Mouse (Mus musculus): ENCODE measurements around the gene Cadm1. TPM values are rescaled to one million over a fixed set of nuclear protein-coding genes. Genes with fewer than 3 reads are reported as not detected.

Gene Cadm1
- polyA plus RNA-seq, 2 experiments = 3.4 to 6.4 TPM

DNA sequence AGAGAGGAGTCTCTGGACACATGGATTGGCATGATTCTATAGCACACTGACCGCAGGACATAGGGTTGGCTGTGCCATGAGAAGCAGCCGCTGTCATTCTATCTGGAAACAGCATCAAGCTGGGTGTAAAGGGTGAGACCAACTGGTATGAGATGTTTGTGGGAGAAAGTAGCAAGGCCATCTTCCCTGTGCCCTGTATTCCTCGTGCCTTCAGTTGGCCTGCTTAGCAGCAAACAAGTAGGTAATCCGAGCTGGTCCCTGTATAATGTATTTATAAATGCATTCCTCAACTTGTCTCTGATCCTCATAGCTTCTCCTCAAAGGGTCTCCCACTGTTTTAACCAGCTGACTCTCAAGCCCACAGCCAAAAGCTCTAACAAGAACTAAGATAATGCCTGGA, 301.4 kb downstream of the Cadm1 start:
- no peak overlapping the region for H3K4me2 ChIP-seq (ENCODE audit: low read depth)
- 70% methylated on average over 4 of the region's 4 CpGs for WGBS (ENCODE audit: insufficient replicate concordance)
- no peak for ATAC-seq (ENCODE audit: insufficient read depth)
- DNase-seq (ENCODE audit: low read depth in 3 of 3, low spot score in 3 of 3) = no peak
- H3K4me1 ChIP-seq (replicated peaks; ENCODE audit: control insufficient read depth in 2 of 2, insufficient read depth in 2 of 2, low read length in 1 of 2) = no peaks in the 10 kb centered on the region
- H3K9ac ChIP-seq (replicated peaks) = no peak overlapping the region
- no peak overlapping the region for H3K27ac ChIP-seq
- no peaks in the 10 kb centered on the region for H3K9me3 ChIP-seq (ENCODE audit: control insufficient read depth, low read length)
- H3K27me3 ChIP-seq (ENCODE audit: control insufficient read depth, insufficient read depth, low read length) = no peaks in the 10 kb centered on the region
- no peaks in the 10 kb centered on the region for H3K36me3 ChIP-seq (replicated peaks; ENCODE audit: control insufficient read depth, insufficient read depth, low read depth)
- H3K4me3 ChIP-seq (ENCODE audit: insufficient read depth in 1 of 2, low read depth in 2 of 2, low read length in 2 of 2) = no peak overlapping the region
- TF ChIP-seq CTCF (IDR thresholded peaks at IDR 0.05; ENCODE audit: low read depth) (no peak), EP300 (IDR thresholded peaks at IDR 0.05; ENCODE audit: low read depth) (no peak)

DNA sequence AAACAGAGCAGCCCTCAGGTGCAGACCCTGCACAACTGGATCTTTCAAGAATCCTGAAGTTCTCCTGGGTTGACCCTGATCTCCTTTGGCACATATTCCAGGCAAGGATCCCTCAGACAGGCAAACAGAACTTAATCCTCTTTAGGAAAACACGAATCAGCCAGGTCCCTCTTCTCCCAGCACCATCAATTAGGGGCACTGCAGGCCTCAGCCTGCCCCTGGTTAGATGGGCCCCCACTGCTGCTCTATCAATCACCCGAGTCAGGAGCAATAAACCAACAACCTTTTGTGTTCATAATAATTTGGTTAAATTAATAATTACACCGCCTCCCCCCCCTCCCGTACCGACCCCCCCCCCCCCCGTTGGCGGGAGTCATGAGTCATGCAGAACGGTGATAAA, 308.2 kb downstream of the Cadm1 start:
- WGBS (ENCODE audit: insufficient replicate concordance) = 14% methylated on average over 8 of the region's 8 CpGs
- Histone ChIP-seq H3K27ac (no peak overlapping the region), H3K27me3 (ENCODE audit: control insufficient read depth, insufficient read depth, low read length) (no peaks in the 10 kb centered on the region), H3K4me2 (ENCODE audit: low read depth) (no peak overlapping the region), H3K4me3 (ENCODE audit: insufficient read depth in 1 of 2, low read depth in 2 of 2, low read length in 2 of 2) (no peak overlapping the region), H3K9ac (replicated peaks) (no peak overlapping the region), H3K4me1 (replicated peaks; ENCODE audit: control insufficient read depth in 2 of 2, insufficient read depth in 2 of 2, low read length in 1 of 2) (no peaks in the 10 kb centered on the region), H3K9me3 (ENCODE audit: control insufficient read depth, low read length) (no peaks in the 10 kb centered on the region), H3K36me3 (replicated peaks; ENCODE audit: control insufficient read depth, insufficient read depth, low read depth) (no peaks in the 10 kb centered on the region)
- TF ChIP-seq EP300 (IDR thresholded peaks at IDR 0.05; ENCODE audit: low read depth) (no peak), CTCF (IDR thresholded peaks at IDR 0.05; ENCODE audit: low read depth) (no peak)
- ATAC-seq (ENCODE audit: insufficient read depth) (no peak), DNase-seq (ENCODE audit: low read depth in 3 of 3, low spot score in 3 of 3) (no peak)

DNA sequence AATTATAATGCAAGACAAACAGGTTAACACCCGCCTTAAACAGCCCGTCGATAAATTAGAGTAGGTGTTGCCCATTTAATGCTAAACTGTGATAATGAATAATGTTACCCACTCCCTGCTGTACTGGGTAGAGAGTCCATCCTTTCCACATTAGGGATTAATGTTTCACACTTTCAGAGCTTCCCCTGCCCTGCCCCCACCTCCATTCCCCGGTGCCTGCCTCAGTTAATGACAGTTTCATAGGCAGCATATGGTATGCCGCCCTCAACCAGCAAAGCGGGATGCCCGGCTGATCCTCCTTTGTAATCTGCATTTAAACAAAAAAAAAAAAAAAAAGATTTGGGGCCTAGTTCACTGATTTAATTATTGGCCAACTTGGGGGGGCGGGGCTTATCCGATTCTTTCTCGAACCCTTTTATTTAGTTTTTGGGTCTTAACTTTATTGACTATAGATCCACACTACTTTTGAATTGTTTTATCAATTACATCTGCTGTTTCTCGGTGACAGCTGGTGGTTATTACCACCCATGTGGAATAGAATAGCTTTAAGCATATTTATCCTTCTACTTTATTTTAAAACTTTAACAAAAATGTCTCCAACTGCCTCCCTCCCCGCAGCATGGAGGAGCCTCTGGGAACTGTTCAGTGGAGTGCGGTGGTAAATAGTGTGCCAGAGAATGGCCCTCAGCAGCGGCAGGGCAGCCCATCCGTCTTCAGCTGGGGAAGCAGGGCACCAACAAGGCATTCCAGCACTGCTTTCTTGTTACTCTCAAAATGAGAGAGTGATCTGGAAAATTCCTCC, 309.1 kb downstream of the Cadm1 start:
- ATAC-seq (ENCODE audit: insufficient read depth) (no peak), DNase-seq (ENCODE audit: low read depth in 3 of 3, low spot score in 3 of 3) (no peak)
- TF ChIP-seq EP300 (IDR thresholded peaks at IDR 0.05; ENCODE audit: low read depth) = no peak
- no peak for TF ChIP-seq CTCF (IDR thresholded peaks at IDR 0.05; ENCODE audit: low read depth)
- no peaks in the 10 kb centered on the region for H3K9me3 ChIP-seq (ENCODE audit: control insufficient read depth, low read length)
- no peaks in the 10 kb centered on the region for H3K27me3 ChIP-seq (ENCODE audit: control insufficient read depth, insufficient read depth, low read length)
- H3K27ac ChIP-seq = no peak overlapping the region
- H3K36me3 ChIP-seq (replicated peaks; ENCODE audit: control insufficient read depth, insufficient read depth, low read depth) = no peaks in the 10 kb centered on the region
- 48% methylated on average over 15 of the region's 15 CpGs for WGBS (ENCODE audit: insufficient replicate concordance)
- no peak overlapping the region for H3K4me3 ChIP-seq (ENCODE audit: insufficient read depth in 1 of 2, low read depth in 2 of 2, low read length in 2 of 2)
- no peak overlapping the region for H3K9ac ChIP-seq (replicated peaks)
- H3K4me1 ChIP-seq (replicated peaks; ENCODE audit: control insufficient read depth in 2 of 2, insufficient read depth in 2 of 2, low read length in 1 of 2) = no peaks in the 10 kb centered on the region
- no peak overlapping the region for H3K4me2 ChIP-seq (ENCODE audit: low read depth)

DNA sequence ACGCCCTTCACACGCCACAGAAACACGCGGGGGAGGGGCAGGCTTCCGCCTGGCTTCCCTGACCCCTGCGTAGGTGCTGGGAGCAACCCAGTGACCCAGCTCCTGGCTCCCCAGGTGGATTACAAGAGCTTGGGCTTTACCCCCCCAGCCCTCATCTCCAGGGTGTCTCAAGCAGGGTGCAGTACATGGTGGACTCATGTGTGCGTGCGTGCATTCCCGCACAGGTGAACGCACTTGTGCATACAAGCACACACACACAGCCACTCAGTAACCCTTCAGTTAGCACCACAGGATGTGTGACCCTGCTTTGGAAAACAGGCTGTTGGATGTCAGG, 309.7 kb downstream of the Cadm1 start:
- TF ChIP-seq CTCF (IDR thresholded peaks at IDR 0.05; ENCODE audit: low read depth) = no peak
- TF ChIP-seq EP300 (IDR thresholded peaks at IDR 0.05; ENCODE audit: low read depth) = no peak
- no peaks in the 10 kb centered on the region for H3K27me3 ChIP-seq (ENCODE audit: control insufficient read depth, insufficient read depth, low read length)
- H3K4me2 ChIP-seq (ENCODE audit: low read depth) = no peak overlapping the region
- H3K36me3 ChIP-seq (replicated peaks; ENCODE audit: control insufficient read depth, insufficient read depth, low read depth) = no peaks in the 10 kb centered on the region
- 76% methylated on average over 10 of the region's 10 CpGs for WGBS (ENCODE audit: insufficient replicate concordance)
- no peaks in the 10 kb centered on the region for H3K9me3 ChIP-seq (ENCODE audit: control insufficient read depth, low read length)
- H3K9ac ChIP-seq (replicated peaks) = no peak overlapping the region
- DNase-seq (ENCODE audit: low read depth in 3 of 3, low spot score in 3 of 3) (no peak), ATAC-seq (ENCODE audit: insufficient read depth) (no peak)
- no peak overlapping the region for H3K27ac ChIP-seq
- no peak overlapping the region for H3K4me3 ChIP-seq (ENCODE audit: insufficient read depth in 1 of 2, low read depth in 2 of 2, low read length in 2 of 2)
- no peaks in the 10 kb centered on the region for H3K4me1 ChIP-seq (replicated peaks; ENCODE audit: control insufficient read depth in 2 of 2, insufficient read depth in 2 of 2, low read length in 1 of 2)

DNA sequence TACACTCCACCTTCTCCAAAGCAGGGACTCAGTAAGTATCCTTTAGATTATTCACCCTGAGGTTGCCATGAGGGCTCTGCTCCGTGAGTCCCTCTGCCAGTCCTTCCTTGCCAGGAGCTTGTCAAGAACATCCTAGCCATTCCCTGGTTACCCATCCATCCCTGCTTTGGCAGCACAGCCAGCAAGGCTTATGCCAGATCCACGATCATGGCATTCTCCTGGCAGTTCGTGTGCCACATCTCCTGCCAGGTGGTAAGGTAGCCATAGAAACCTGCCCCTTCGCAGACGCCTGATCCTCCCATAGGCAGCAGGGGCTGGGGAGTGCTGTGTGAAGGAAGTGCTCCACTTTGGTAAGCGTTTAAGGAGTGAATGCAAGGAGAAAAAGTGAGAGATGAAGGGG, 313.4 kb downstream of the Cadm1 start:
- DNase-seq (ENCODE audit: low read depth in 3 of 3, low spot score in 3 of 3) (no peak), ATAC-seq (ENCODE audit: insufficient read depth) (no peak)
- no peak overlapping the region for H3K4me2 ChIP-seq (ENCODE audit: low read depth)
- no peaks in the 10 kb centered on the region for H3K4me1 ChIP-seq (replicated peaks; ENCODE audit: control insufficient read depth in 2 of 2, insufficient read depth in 2 of 2, low read length in 1 of 2)
- H3K27me3 ChIP-seq (ENCODE audit: control insufficient read depth, insufficient read depth, low read length) = no peaks in the 10 kb centered on the region
- no peak overlapping the region for H3K4me3 ChIP-seq (ENCODE audit: insufficient read depth in 1 of 2, low read depth in 2 of 2, low read length in 2 of 2)
- H3K27ac ChIP-seq = no peak overlapping the region
- no peaks in the 10 kb centered on the region for H3K9me3 ChIP-seq (ENCODE audit: control insufficient read depth, low read length)
- H3K9ac ChIP-seq (replicated peaks) = no peak overlapping the region
- 56% methylated on average over 6 of the region's 6 CpGs for WGBS (ENCODE audit: insufficient replicate concordance)
- TF ChIP-seq EP300 (IDR thresholded peaks at IDR 0.05; ENCODE audit: low read depth) = no peak
- no peak for TF ChIP-seq CTCF (IDR thresholded peaks at IDR 0.05; ENCODE audit: low read depth)
- H3K36me3 ChIP-seq (replicated peaks; ENCODE audit: control insufficient read depth, insufficient read depth, low read depth) = no peaks in the 10 kb centered on the region
